In the genomic region with DNA sequence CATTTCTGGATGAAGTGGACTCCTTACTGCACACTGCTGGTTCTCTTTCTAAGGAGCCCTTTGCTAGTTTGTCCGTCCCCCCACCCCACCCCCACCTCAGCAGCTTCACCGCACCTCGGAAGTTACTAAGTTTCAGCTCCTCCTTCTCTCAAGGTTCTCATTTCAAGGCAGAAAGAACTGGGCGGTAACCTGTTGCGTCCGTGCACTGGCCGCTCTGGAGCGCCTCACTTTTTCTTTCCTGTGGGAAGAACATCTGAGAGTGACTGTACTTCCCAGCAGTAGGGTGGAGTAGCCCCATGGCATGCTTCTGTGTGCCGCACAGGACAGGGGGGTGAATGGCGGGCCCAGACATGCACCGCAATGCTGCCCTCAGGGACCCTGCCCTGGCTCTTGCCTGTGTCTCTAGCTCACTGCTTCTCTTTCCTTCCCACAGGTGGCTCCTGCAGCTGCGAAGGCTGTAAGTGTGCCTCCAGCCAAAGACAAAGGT, we compare ENCODE assay signal across 16 mouse cellular contexts. TPM values are rescaled to one million over a fixed set of nuclear protein-coding genes. Genes with fewer than 3 reads are reported as not detected.
DNase-seq lines count a peak whose midpoint lies in the region; ATAC-seq lines count a peak whose summit lies in the region.
"Had no signal": no experiment of that assay in that cellular context is flagged by ENCODE, and none has a peak within 500 bp of the region (broad histone marks: within the 10 kb centered on the region; RNA-seq: fewer than 3 reads in every experiment).

No protein-coding gene starts in this region.

- WGBS in lung, embryonic 16.5 days, result 20% methylated on average over 12 of the region's 12 CpGs
- WGBS in limb, embryonic 10.5 days, result 14% methylated on average over 12 of the region's 12 CpGs
- WGBS in stomach, embryonic 15.5 days, result 29% methylated on average over 12 of the region's 12 CpGs

- peaks cover 83% of the 10 kb centered on the region for H3K4me1 ChIP-seq in erythroblast, embryonic 14.5 days (ENCODE audit: control insufficient read depth)
- peaks cover 27% of the 10 kb centered on the region for H3K4me1 ChIP-seq in lung, embryonic 16.5 days (replicated peaks; ENCODE audit: control insufficient read depth, insufficient read depth, low read length)
- H3K4me1 ChIP-seq in limb, embryonic 10.5 days, result peaks cover 52% of the 10 kb centered on the region
- H3K4me1 ChIP-seq in stomach, embryonic 15.5 days, result peaks cover 19% of the 10 kb centered on the region

- H3K9me3 ChIP-seq in erythroblast, embryonic 14.5 days (ENCODE audit: control insufficient read depth, low read length), result no peaks in the 10 kb centered on the region
- no peaks in the 10 kb centered on the region for H3K9me3 ChIP-seq in lung, embryonic 16.5 days (ENCODE audit: control insufficient read depth, low read length)
- H3K9me3 ChIP-seq in limb, embryonic 10.5 days (replicated peaks), result no peaks in the 10 kb centered on the region
- no peaks in the 10 kb centered on the region for H3K9me3 ChIP-seq in stomach, embryonic 15.5 days
- H3K9me3 ChIP-seq: neural tube, embryonic 12.5 days had no signal

- no peak overlapping the region for H3K4me2 ChIP-seq in lung, embryonic 16.5 days (ENCODE audit: low read depth, low read length)
- H3K4me2 ChIP-seq in stomach, embryonic 15.5 days, result peak overlapping the region; percentile 54

- 0 out of 2 replicates have a peak overlapping the region, but pooled peaks have one; percentile 17 for H3K9ac ChIP-seq in lung, embryonic 16.5 days (ENCODE audit: low read length)
- no peak overlapping the region for H3K9ac ChIP-seq in stomach, embryonic 15.5 days
- H3K9ac ChIP-seq: neural tube, embryonic 12.5 days had no signal

- peak overlapping the region; percentile 69 for H3K27ac ChIP-seq in lung, embryonic 16.5 days (ENCODE audit: low read length)
- H3K27ac ChIP-seq in limb, embryonic 10.5 days, result no peak overlapping the region
- peak overlapping the region; percentile 82 for H3K27ac ChIP-seq in stomach, embryonic 15.5 days
- H3K27ac ChIP-seq: neural tube, embryonic 12.5 days had no signal

- peaks cover 46% of the 10 kb centered on the region for H3K27me3 ChIP-seq in erythroblast, embryonic 14.5 days (ENCODE audit: control insufficient read depth)
- peaks cover 58% of the 10 kb centered on the region for H3K27me3 ChIP-seq in lung, embryonic 16.5 days (ENCODE audit: control insufficient read depth, insufficient read depth, low read depth, low read length)
- peaks cover 97% of the 10 kb centered on the region for H3K27me3 ChIP-seq in limb, embryonic 10.5 days (ENCODE audit: low read depth, poor library complexity, severe bottlenecking)
- peaks cover 9% of the 10 kb centered on the region; the same call in 1 of the 2 replicates for H3K27me3 ChIP-seq in stomach, embryonic 15.5 days (replicated peaks)

- peaks cover 23% of the 10 kb centered on the region for H3K36me3 ChIP-seq in erythroblast, embryonic 14.5 days (ENCODE audit: control insufficient read depth)
- no peaks in the 10 kb centered on the region for H3K36me3 ChIP-seq in lung, embryonic 16.5 days (ENCODE audit: control insufficient read depth, insufficient read depth, low read length)
- H3K36me3 ChIP-seq in limb, embryonic 10.5 days, result no peaks in the 10 kb centered on the region
- no peaks in the 10 kb centered on the region for H3K36me3 ChIP-seq in stomach, embryonic 15.5 days
- H3K36me3 ChIP-seq: neural tube, embryonic 12.5 days had no signal

- ATAC-seq in erythroblast, adult 5-6 weeks (replicated peaks; ENCODE audit: low FRiP score, poor library complexity, severe bottlenecking), result no peak
- ATAC-seq in lung, embryonic 16.5 days (ENCODE audit: low read depth), result peak; percentile 21
- no peak for ATAC-seq in stomach, embryonic 15.5 days (ENCODE audit: insufficient read depth, low FRiP score, low read depth)
- no peak for ATAC-seq in megakaryocyte progenitor cell, adult 5-6 weeks (replicated peaks; ENCODE audit: poor library complexity)

- DNase-seq in lung, postnatal 25 days (ENCODE audit: low spot score), result no peak
- DNase-seq in limb, embryonic 10.5 days (ENCODE audit: low spot score), result no peak
- no peak for DNase-seq in gastrocnemius, postnatal 10 days
- DNase-seq: adrenal gland, postnatal 36 days; cerebellum, adult 8-10 months; gastrocnemius, postnatal 14 days; right cerebral cortex, postnatal 14 days; thymus, adult 18-20 months had no signal

- peak overlapping the region; percentile 69 for H3K4me3 ChIP-seq in erythroblast, embryonic 14.5 days (replicated peaks)
- no peak overlapping the region for H3K4me3 ChIP-seq in lung, embryonic 16.5 days (ENCODE audit: low read length)
- 0 out of 2 replicates have a peak overlapping the region, but pooled peaks have one; percentile 11 for H3K4me3 ChIP-seq in limb, embryonic 10.5 days
- H3K4me3 ChIP-seq in stomach, embryonic 15.5 days (replicated peaks), result no peak overlapping the region
- H3K4me3 ChIP-seq: neural tube, embryonic 12.5 days had no signal

RNA-seq across cellular contexts. Expression of gene Mt1, which starts 5.5 kb away (rescaled TPM):
- 175 and 372 TPM in 2 replicates for polyA plus RNA-seq in erythroblast, embryonic 14.5 days (2012)
- total RNA-seq in erythroblast, adult 5-6 weeks (2015; ENCODE audit: low replicate concordance), result 59.6 and 67.9 TPM in 2 replicates
- total RNA-seq in erythroblast, adult 5-6 weeks (2017; ENCODE audit: low replicate concordance), result 13.0 and 63.6 TPM in 2 replicates
- 219 and 314 TPM in 2 replicates for polyA plus RNA-seq in lung, embryonic 16.5 days (2015; fragmentation: Nextera tagmentation; extraction: Ambion mirVana)
- 105 and 163 TPM in 2 replicates for polyA plus RNA-seq in limb, embryonic 10.5 days (2016; fragmentation: Nextera tagmentation; extraction: Ambion mirVana)
- 1,735 and 2,224 TPM in 2 replicates for polyA plus RNA-seq in stomach, embryonic 15.5 days (2015; fragmentation: Nextera tagmentation; extraction: Ambion mirVana)
- total RNA-seq in gastrocnemius, postnatal 10 days (2021), result 10 to 100 TPM; 29.0 to 43.8 TPM
- total RNA-seq in megakaryocyte progenitor cell, adult 5-6 weeks (2015), result 232 and 285 TPM in 2 replicates
- 321 and 389 TPM in 2 replicates for total RNA-seq in megakaryocyte progenitor cell, adult 5-6 weeks (2017)

RNA-seq across cellular contexts. Expression of gene Mt2, which starts 11.9 kb away (rescaled TPM):
- 787 and 864 TPM in 2 replicates for polyA plus RNA-seq in erythroblast, embryonic 14.5 days (2012)
- 17.7 and 46.2 TPM in 2 replicates for total RNA-seq in erythroblast, adult 5-6 weeks (2015; ENCODE audit: low replicate concordance)
- total RNA-seq in erythroblast, adult 5-6 weeks (2017; ENCODE audit: low replicate concordance), result 11.3 and 34.4 TPM in 2 replicates
- 40.6 and 63.7 TPM in 2 replicates for polyA plus RNA-seq in lung, embryonic 16.5 days (2015; fragmentation: Nextera tagmentation; extraction: Ambion mirVana)
- polyA plus RNA-seq in limb, embryonic 10.5 days (2016; fragmentation: Nextera tagmentation; extraction: Ambion mirVana), result 30.0 and 45.6 TPM in 2 replicates
- polyA plus RNA-seq in stomach, embryonic 15.5 days (2015; fragmentation: Nextera tagmentation; extraction: Ambion mirVana), result 478 and 643 TPM in 2 replicates
- total RNA-seq in gastrocnemius, postnatal 10 days (2021), result 10 to 100 TPM; 35.0 to 63.8 TPM
- total RNA-seq in megakaryocyte progenitor cell, adult 5-6 weeks (2015), result 24.5 and 53.6 TPM in 2 replicates
- 35.6 and 47.5 TPM in 2 replicates for total RNA-seq in megakaryocyte progenitor cell, adult 5-6 weeks (2017)

RNA-seq across cellular contexts. Expression of gene Nup93, which starts 30.0 kb away (rescaled TPM):
- polyA plus RNA-seq in erythroblast, embryonic 14.5 days (2012), result 0.39 and 0.52 TPM in 2 replicates
- 6.5 and 6.9 TPM in 2 replicates for total RNA-seq in erythroblast, adult 5-6 weeks (2015; ENCODE audit: low replicate concordance)
- total RNA-seq in erythroblast, adult 5-6 weeks (2017; ENCODE audit: low replicate concordance), result 8.6 and 11.0 TPM in 2 replicates
- 80.2 and 86.2 TPM in 2 replicates for polyA plus RNA-seq in lung, embryonic 16.5 days (2015; fragmentation: Nextera tagmentation; extraction: Ambion mirVana)
- polyA plus RNA-seq in limb, embryonic 10.5 days (2016; fragmentation: Nextera tagmentation; extraction: Ambion mirVana), result 139 and 146 TPM in 2 replicates
- polyA plus RNA-seq in stomach, embryonic 15.5 days (2015; fragmentation: Nextera tagmentation; extraction: Ambion mirVana), result 66.1 and 77.3 TPM in 2 replicates
- 10 to 100 TPM; 19.3 to 20.3 TPM for total RNA-seq in gastrocnemius, postnatal 10 days (2021)
- total RNA-seq in megakaryocyte progenitor cell, adult 5-6 weeks (2015), result 26.7 and 32.4 TPM in 2 replicates
- 36.3 and 46.1 TPM in 2 replicates for total RNA-seq in megakaryocyte progenitor cell, adult 5-6 weeks (2017)

RNA-seq across cellular contexts. Expression of gene Mt3, which starts 32.0 kb away (rescaled TPM):
- not detected in 2 replicates for polyA plus RNA-seq in erythroblast, embryonic 14.5 days (2012)
- total RNA-seq in erythroblast, adult 5-6 weeks (2015; ENCODE audit: low replicate concordance), result not detected in 2 replicates
- total RNA-seq in erythroblast, adult 5-6 weeks (2017; ENCODE audit: low replicate concordance), result not detected in 2 replicates
- polyA plus RNA-seq in lung, embryonic 16.5 days (2015; fragmentation: Nextera tagmentation; extraction: Ambion mirVana), result 6.3 and 7.7 TPM in 2 replicates
- polyA plus RNA-seq in limb, embryonic 10.5 days (2016; fragmentation: Nextera tagmentation; extraction: Ambion mirVana), result 0.30 TPM in 1 of 2 replicates, not detected in the other
- 3.6 and 5.3 TPM in 2 replicates for polyA plus RNA-seq in stomach, embryonic 15.5 days (2015; fragmentation: Nextera tagmentation; extraction: Ambion mirVana)
- 10 to 100 TPM; 11.0 to 22.2 TPM for total RNA-seq in gastrocnemius, postnatal 10 days (2021)
- not detected in 2 replicates for total RNA-seq in megakaryocyte progenitor cell, adult 5-6 weeks (2015)
- not detected in 2 replicates for total RNA-seq in megakaryocyte progenitor cell, adult 5-6 weeks (2017)
- total RNA-seq: hematopoietic stem cell, adult 5-6 weeks had no signal

RNA-seq across cellular contexts. Expression of gene Mt4, which starts 47.4 kb away (rescaled TPM):
- polyA plus RNA-seq in erythroblast, embryonic 14.5 days (2012), result not detected in 2 replicates
- total RNA-seq in erythroblast, adult 5-6 weeks (2015; ENCODE audit: low replicate concordance), result not detected in 2 replicates
- not detected in 2 replicates for total RNA-seq in erythroblast, adult 5-6 weeks (2017; ENCODE audit: low replicate concordance)
- polyA plus RNA-seq in lung, embryonic 16.5 days (2015; fragmentation: Nextera tagmentation; extraction: Ambion mirVana), result 0.64 TPM in 1 of 2 replicates, not detected in the other
- polyA plus RNA-seq in limb, embryonic 10.5 days (2016; fragmentation: Nextera tagmentation; extraction: Ambion mirVana), result not detected in 2 replicates
- 0.66 and 0.92 TPM in 2 replicates for polyA plus RNA-seq in stomach, embryonic 15.5 days (2015; fragmentation: Nextera tagmentation; extraction: Ambion mirVana)
- not detected for total RNA-seq in gastrocnemius, postnatal 10 days (2021)
- total RNA-seq in megakaryocyte progenitor cell, adult 5-6 weeks (2015), result not detected in 2 replicates
- not detected in 2 replicates for total RNA-seq in megakaryocyte progenitor cell, adult 5-6 weeks (2017)
- total RNA-seq: adrenal gland, postnatal 36 days; gastrocnemius, postnatal 14 days; hematopoietic stem cell, adult 5-6 weeks; left cerebral cortex, postnatal 14 days had no signal
- polyA plus RNA-seq: neural tube, embryonic 12.5 days had no signal

Comparison
In these comparisons a context has a peak if more than half of its experiments do, and no peak if none do; other contexts are left out.
1. H3K4me3 ChIP-seq: peak in erythroblast, embryonic 14.5 days (single experiment) and limb, embryonic 10.5 days (single experiment); none in lung, embryonic 16.5 days (single experiment) and stomach, embryonic 15.5 days (single experiment).
2. RNA of gene Nup93, which starts 30.0 kb away (polyA plus RNA-seq): 139 to 146 TPM in limb, embryonic 10.5 days, 80.2 to 86.2 TPM in lung, embryonic 16.5 days and 66.1 to 77.3 TPM in stomach, embryonic 15.5 days; 0.39 to 0.52 TPM in erythroblast, embryonic 14.5 days; every median in the first group is over 10 times any median in the second.